Mouse (Mus musculus): ENCODE data around the gene Psmg4.

- TF ChIP-seq POLR2A (IDR thresholded peaks at IDR 0.05; ENCODE audit: insufficient read depth, low read length) (no peak), CTCF (IDR thresholded peaks at IDR 0.05; ENCODE audit: low read depth, low read length) (no peak), EP300 (IDR thresholded peaks at IDR 0.05; ENCODE audit: insufficient read depth, low read depth, low read length) (no peak)
Observed at GRCm38 (mm10) chr13:34114654-34115053, 48.1 kb upstream of the Psmg4 start.

Measured in ES-Bruce4 (cell line).